ENCODE assay signal across 13 mouse cellular contexts in genomic region chr5:67098733-67099323, GRCm38 (mm10). TPM values are rescaled to one million over a fixed set of nuclear protein-coding genes. Genes with fewer than 3 reads are reported as not detected.
A peak's percentile ranks its signal among the peaks of the same experiment; 100 is the strongest.
DNase-seq lines count a peak whose midpoint lies in the region; ATAC-seq and TF ChIP-seq lines count a peak whose summit lies in the region.
"Had no signal": no experiment of that assay in that cellular context is flagged by ENCODE, and none has a peak within 500 bp of the region (broad histone marks: within the 10 kb centered on the region; RNA-seq: fewer than 3 reads in every experiment).

TSS of gene Phox2b (minus strand) at chr5:67099301.

- H3K27ac ChIP-seq in forebrain, embryonic 10.5 days, result no peak within 1 kb of the TSS
- no peak within 1 kb of the TSS for H3K27ac ChIP-seq in forebrain, embryonic 12.5 days
- H3K27ac ChIP-seq in midbrain, embryonic 11.5 days (ENCODE audit: low read depth, low read length), result no peak within 1 kb of the TSS
- H3K27ac ChIP-seq in midbrain, postnatal 0 days (ENCODE audit: low read depth, low read length), result no peak within 1 kb of the TSS
- H3K27ac ChIP-seq in hindbrain, embryonic 12.5 days, result peak within 1 kb of the TSS; percentile 75
- peak within 1 kb of the TSS; percentile 30 for H3K27ac ChIP-seq in stomach, embryonic 16.5 days (ENCODE audit: low read length)
- H3K27ac ChIP-seq: forebrain, embryonic 13.5 days; heart, embryonic 10.5 days had no signal

- H3K9me3 ChIP-seq in forebrain, embryonic 10.5 days, result no peaks in the 10 kb centered on the region
- no peaks in the 10 kb centered on the region for H3K9me3 ChIP-seq in forebrain, embryonic 12.5 days
- H3K9me3 ChIP-seq in midbrain, embryonic 11.5 days (ENCODE audit: control insufficient read depth, low read length), result no peaks in the 10 kb centered on the region
- H3K9me3 ChIP-seq in midbrain, postnatal 0 days (ENCODE audit: low read length), result no peaks in the 10 kb centered on the region
- no peaks in the 10 kb centered on the region for H3K9me3 ChIP-seq in hindbrain, embryonic 12.5 days (replicated peaks)
- no peaks in the 10 kb centered on the region for H3K9me3 ChIP-seq in stomach, embryonic 16.5 days (replicated peaks; ENCODE audit: control insufficient read depth, low read length)
- H3K9me3 ChIP-seq: forebrain, embryonic 13.5 days; heart, embryonic 10.5 days had no signal

- no peaks in the 10 kb centered on the region for H3K36me3 ChIP-seq in forebrain, embryonic 10.5 days (replicated peaks)
- no peaks in the 10 kb centered on the region for H3K36me3 ChIP-seq in forebrain, embryonic 12.5 days (replicated peaks)
- no peaks in the 10 kb centered on the region for H3K36me3 ChIP-seq in midbrain, embryonic 11.5 days (ENCODE audit: control insufficient read depth, insufficient read depth, low read length)
- H3K36me3 ChIP-seq in midbrain, postnatal 0 days (ENCODE audit: insufficient read depth, low read length), result no peaks in the 10 kb centered on the region
- no peaks in the 10 kb centered on the region for H3K36me3 ChIP-seq in hindbrain, embryonic 12.5 days
- no peaks in the 10 kb centered on the region for H3K36me3 ChIP-seq in stomach, embryonic 16.5 days (ENCODE audit: control insufficient read depth, insufficient read depth, low read length)
- H3K36me3 ChIP-seq: heart, embryonic 10.5 days had no signal

- ATAC-seq in forebrain, embryonic 12.5 days (ENCODE audit: low FRiP score), result no peak
- no peak for ATAC-seq in midbrain, embryonic 11.5 days (ENCODE audit: low FRiP score)
- no peak for ATAC-seq in midbrain, postnatal 0 days (ENCODE audit: low FRiP score)
- ATAC-seq in hindbrain, embryonic 12.5 days (ENCODE audit: low FRiP score), result peak; percentile 51
- ATAC-seq in stomach, embryonic 16.5 days (ENCODE audit: insufficient read depth, low FRiP score), result peak; percentile 54; the same call in 1 of the 2 replicates
- ATAC-seq: forebrain, embryonic 13.5 days; liver, postnatal 0 days had no signal

- peaks cover 100% of the 10 kb centered on the region for H3K27me3 ChIP-seq in forebrain, embryonic 10.5 days (ENCODE audit: poor library complexity, severe bottlenecking)
- H3K27me3 ChIP-seq in forebrain, embryonic 12.5 days, result peaks cover 92% of the 10 kb centered on the region
- peaks cover 95% of the 10 kb centered on the region for H3K27me3 ChIP-seq in midbrain, embryonic 11.5 days (ENCODE audit: control insufficient read depth, insufficient read depth, low read length)
- peaks cover 67% of the 10 kb centered on the region for H3K27me3 ChIP-seq in midbrain, postnatal 0 days (ENCODE audit: insufficient read depth, low read length)
- peaks cover 91% of the 10 kb centered on the region for H3K27me3 ChIP-seq in hindbrain, embryonic 12.5 days
- H3K27me3 ChIP-seq in stomach, embryonic 16.5 days (ENCODE audit: control insufficient read depth, insufficient read depth, low read length), result peaks cover 88% of the 10 kb centered on the region

- no peak for TF ChIP-seq CTCF in midbrain, postnatal 0 days (IDR thresholded peaks at IDR 0.05)

- H3K4me3 ChIP-seq in forebrain, embryonic 10.5 days, result no peak within 1 kb of the TSS
- no peak within 1 kb of the TSS for H3K4me3 ChIP-seq in forebrain, embryonic 12.5 days (replicated peaks)
- H3K4me3 ChIP-seq in midbrain, embryonic 11.5 days (ENCODE audit: low read depth, low read length), result no peak within 1 kb of the TSS
- H3K4me3 ChIP-seq in midbrain, postnatal 0 days (ENCODE audit: low read depth, low read length), result no peak within 1 kb of the TSS
- peak within 1 kb of the TSS; percentile 26 for H3K4me3 ChIP-seq in hindbrain, embryonic 12.5 days
- peak within 1 kb of the TSS; percentile 16 for H3K4me3 ChIP-seq in stomach, embryonic 16.5 days (replicated peaks; ENCODE audit: low read length)
- H3K4me3 ChIP-seq: forebrain, embryonic 13.5 days; heart, embryonic 10.5 days had no signal

- no peak within 1 kb of the TSS for H3K9ac ChIP-seq in forebrain, embryonic 12.5 days
- no peak within 1 kb of the TSS for H3K9ac ChIP-seq in midbrain, embryonic 11.5 days (ENCODE audit: low read length)
- no peak within 1 kb of the TSS for H3K9ac ChIP-seq in midbrain, postnatal 0 days (replicated peaks; ENCODE audit: low read length, poor library complexity, severe bottlenecking)
- 0 out of 2 replicates have a peak within 1 kb of the TSS, but pooled peaks have one; percentile 23 for H3K9ac ChIP-seq in hindbrain, embryonic 12.5 days
- H3K9ac ChIP-seq in stomach, embryonic 16.5 days (ENCODE audit: low read length), result no peak within 1 kb of the TSS
- H3K9ac ChIP-seq: forebrain, embryonic 13.5 days; liver, postnatal 0 days had no signal

- under 1% methylated on average over 16 of the region's 16 CpGs for WGBS in forebrain, embryonic 10.5 days
- under 1% methylated on average over 16 of the region's 16 CpGs for WGBS in forebrain, embryonic 12.5 days
- WGBS in midbrain, embryonic 11.5 days, result under 1% methylated on average over 16 of the region's 16 CpGs
- 1% methylated on average over 16 of the region's 16 CpGs for WGBS in midbrain, postnatal 0 days
- under 1% methylated on average over 16 of the region's 16 CpGs for WGBS in hindbrain, embryonic 12.5 days
- WGBS in stomach, embryonic 16.5 days, result 2% methylated on average over 16 of the region's 16 CpGs

- peaks cover 68% of the 10 kb centered on the region for H3K4me1 ChIP-seq in forebrain, embryonic 10.5 days
- peaks cover 18% of the 10 kb centered on the region for H3K4me1 ChIP-seq in forebrain, embryonic 12.5 days
- H3K4me1 ChIP-seq in midbrain, embryonic 11.5 days (ENCODE audit: control insufficient read depth, insufficient read depth, low read length), result peaks cover 4% of the 10 kb centered on the region
- H3K4me1 ChIP-seq in midbrain, postnatal 0 days (ENCODE audit: insufficient read depth, low read length), result no peaks in the 10 kb centered on the region
- H3K4me1 ChIP-seq in hindbrain, embryonic 12.5 days, result peaks cover 8% of the 10 kb centered on the region
- peaks cover 2% of the 10 kb centered on the region; the same call in 1 of the 2 replicates for H3K4me1 ChIP-seq in stomach, embryonic 16.5 days (ENCODE audit: control insufficient read depth, insufficient read depth, low read length)

- H3K4me2 ChIP-seq in forebrain, embryonic 12.5 days, result no peak within 1 kb of the TSS
- no peak within 1 kb of the TSS for H3K4me2 ChIP-seq in midbrain, embryonic 11.5 days
- H3K4me2 ChIP-seq in midbrain, postnatal 0 days (ENCODE audit: low read depth, low read length, poor library complexity, severe bottlenecking), result no peak within 1 kb of the TSS
- no peak within 1 kb of the TSS for H3K4me2 ChIP-seq in hindbrain, embryonic 12.5 days (replicated peaks)
- H3K4me2 ChIP-seq in stomach, embryonic 16.5 days (ENCODE audit: low read depth, low read length), result no peak within 1 kb of the TSS
- H3K4me2 ChIP-seq: forebrain, embryonic 13.5 days had no signal

- peak; percentile 46 for DNase-seq in forebrain, embryonic 10.5 days (ENCODE audit: extremely low spot score, low spot score)
- peak; percentile 96 for DNase-seq in midbrain, embryonic 11.5 days (ENCODE audit: low spot score, missing footprints)
- DNase-seq in midbrain, postnatal 0 days (ENCODE audit: low spot score), result no peak
- DNase-seq in gastrocnemius, postnatal 36 days, result no peak
- no peak for DNase-seq in thymus, postnatal 36 days
- DNase-seq: liver, postnatal 0 days had no signal

- intact Hi-C loops in gastrocnemius, postnatal 36 days (cut with DNase I), result loop anchor here (10.0 kb wide), 1 partner anchor 506 kb away; the partner anchor contains the start of gene Shisa3

RNA-seq across cellular contexts. Expression of gene Phox2b, which starts in this region (rescaled TPM):
- polyA plus RNA-seq in forebrain, embryonic 10.5 days (2016; fragmentation: Nextera tagmentation; extraction: Ambion mirVana), result 0.05 TPM in 1 of 2 replicates, not detected in the other
- not detected in 2 replicates for polyA plus RNA-seq in forebrain, embryonic 12.5 days (2016; fragmentation: Nextera tagmentation; extraction: Ambion mirVana)
- polyA plus RNA-seq in midbrain, embryonic 11.5 days (2014; fragmentation: Nextera tagmentation; extraction: Ambion mirVana), result 2.5 and 2.8 TPM in 2 replicates
- total RNA-seq in midbrain, postnatal 0 days (2014; rRNA removed), result 0.99 and 3.1 TPM in 2 replicates
- 0.20 and 0.21 TPM in 2 replicates for polyA plus RNA-seq in midbrain, postnatal 0 days (2015; fragmentation: Nextera tagmentation; extraction: Ambion mirVana)
- polyA plus RNA-seq in hindbrain, embryonic 12.5 days (2016; fragmentation: Nextera tagmentation; extraction: Ambion mirVana), result 43.5 and 50.2 TPM in 2 replicates
- 11.9 and 12.5 TPM in 2 replicates for polyA plus RNA-seq in stomach, embryonic 16.5 days (2015; fragmentation: Nextera tagmentation; extraction: Ambion mirVana)
- not detected for total RNA-seq in gastrocnemius, postnatal 36 days (2021)
- total RNA-seq: layer of hippocampus, postnatal 14 days had no signal
- polyA plus RNA-seq: forebrain, embryonic 13.5 days; liver, postnatal 0 days; spleen, adult 2 months had no signal

Comparison
In these comparisons a context has a peak if more than half of its experiments do, and no peak if none do; other contexts are left out.
1. Peak in DNase-seq in forebrain, embryonic 10.5 days; RNA of the gene not detected or under 1 TPM.
2. H3K27ac ChIP-seq: peak in hindbrain, embryonic 12.5 days (single experiment) and stomach, embryonic 16.5 days (single experiment); none in forebrain, embryonic 10.5 days (single experiment), forebrain, embryonic 12.5 days (single experiment), midbrain, embryonic 11.5 days (single experiment) and midbrain, postnatal 0 days (single experiment).
3. H3K4me3 ChIP-seq: peak in hindbrain, embryonic 12.5 days (single experiment) and stomach, embryonic 16.5 days (single experiment); none in forebrain, embryonic 10.5 days (single experiment), forebrain, embryonic 12.5 days (single experiment), midbrain, embryonic 11.5 days (single experiment) and midbrain, postnatal 0 days (single experiment).
4. ATAC-seq: peak in hindbrain, embryonic 12.5 days (single experiment) and stomach, embryonic 16.5 days (single experiment); none in forebrain, embryonic 12.5 days (single experiment), midbrain, embryonic 11.5 days (single experiment) and midbrain, postnatal 0 days (single experiment).